Mouse (Mus musculus) midbrain, embryonic 13.5 days (tissue): ENCODE measurements around the gene Chtop. TPM values are rescaled to one million over a fixed set of nuclear protein-coding genes. Genes with fewer than 3 reads are reported as not detected.

Source experiments
- ATAC-seq: fragments of 200-750 bp; cut with Nextera tagmentation; 2 replicates; pipeline ENCODE4 v1.8.0; 2017; ENCODE audit warnings: mild to moderate bottlenecking, moderate TSS enrichment, moderate library complexity
- H3K27ac ChIP-seq: fragments of 300-500 bp; sonication (generic); 2 replicates; pipeline ENCODE4 v1.5.1; 2015; ENCODE audit warnings: inconsistent platforms, mild to moderate bottlenecking, moderate library complexity
- H3K27me3 ChIP-seq: fragments of 300-500 bp; sonication (generic); 2 replicates; pipeline ENCODE4 v1.6.1; 2015; ENCODE audit warnings: mild to moderate bottlenecking, inconsistent platforms
- H3K36me3 ChIP-seq: fragments of 300-500 bp; sonication (generic); 2 replicates; pipeline ENCODE4 v1.6.1; 2015; ENCODE audit warnings: mild to moderate bottlenecking, inconsistent platforms
- H3K4me1 ChIP-seq: fragments of 300-500 bp; sonication (generic); replicated peaks from 2 replicates; pipeline ENCODE4 v1.6.1; 2015; ENCODE audit warnings: inconsistent platforms
- H3K4me2 ChIP-seq: fragments of 300-500 bp; sonication (generic); replicated peaks from 2 replicates; pipeline ENCODE4 v1.6.1; 2015; ENCODE audit warnings: moderate library complexity, mild to moderate bottlenecking, inconsistent platforms
- H3K4me3 ChIP-seq: fragments of 300-500 bp; sonication (generic); replicated peaks from 2 replicates; pipeline ENCODE4 v1.5.1; 2015; ENCODE audit warnings: mild to moderate bottlenecking, inconsistent platforms
- H3K9ac ChIP-seq: fragments of 300-500 bp; sonication (generic); replicated peaks from 2 replicates; pipeline ENCODE4 v1.6.1; 2015; ENCODE audit warnings: mild to moderate bottlenecking, inconsistent platforms
- H3K9me3 ChIP-seq: fragments of 300-500 bp; sonication (generic); 2 replicates; pipeline ENCODE4 v1.6.1; 2016; ENCODE audit warnings: mild to moderate bottlenecking, inconsistent platforms
- WGBS: fragments of 180-500 bp; shearing (Covaris S2); methylation state at CpG from one replicate; pipeline ENCODE4 v1.1.7; 2015; 5-methylcytosine and 5-hydroxymethylcytosine counted together
- polyA plus RNA-seq: library from polyadenylated mRNA; unstranded; fragments of >200 nt; fragmentation: Nextera tagmentation; extraction: Ambion mirVana; gene quantifications from 2 replicates; pipeline ENCODE4 v1.2.1, GENCODE M21; 2015

Chtop gene
- polyA plus RNA-seq, 1 experiment from 2014 or later: 212 TPM

DNA sequence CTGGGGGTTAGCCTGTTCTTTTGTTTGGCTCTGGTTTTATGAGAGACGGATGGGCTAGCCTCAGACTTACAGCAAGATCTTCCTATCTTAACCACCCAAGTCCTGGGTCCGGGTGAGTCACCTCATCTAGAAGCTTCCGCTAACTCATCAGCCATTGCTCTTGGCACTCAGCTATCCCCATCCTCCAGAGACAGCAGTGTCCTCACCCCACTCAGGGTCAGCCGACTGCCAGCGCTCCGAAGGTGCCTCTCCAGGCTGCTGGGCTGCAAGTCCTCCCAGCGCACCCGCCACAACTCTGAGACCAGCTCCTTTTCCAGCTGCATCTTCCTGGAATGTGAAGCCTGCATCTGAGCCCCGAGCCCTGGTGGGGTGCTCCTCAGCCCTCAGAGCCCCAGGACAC is 49.6 kb downstream of the Chtop start:
- no peaks in the 10 kb centered on the region for H3K9me3 ChIP-seq
- no peaks in the 10 kb centered on the region for H3K36me3 ChIP-seq
- WGBS: 77% methylated on average over 9 of the region's 9 CpGs
- no peak overlapping the region for H3K4me2 ChIP-seq
- no peak overlapping the region for H3K4me3 ChIP-seq
- H3K27ac ChIP-seq: no peak overlapping the region
- no peak overlapping the region for H3K9ac ChIP-seq
- no peak for ATAC-seq
- H3K4me1 ChIP-seq: no peaks in the 10 kb centered on the region
- H3K27me3 ChIP-seq: peaks cover 42% of the 10 kb centered on the region

- Histone ChIP-seq H3K4me3 (no peak overlapping the region), H3K27ac (no peak overlapping the region), H3K9ac (no peak overlapping the region), H3K27me3 (no peaks in the 10 kb centered on the region), H3K4me1 (no peaks in the 10 kb centered on the region), H3K9me3 (no peaks in the 10 kb centered on the region), H3K36me3 (no peaks in the 10 kb centered on the region), H3K4me2 (no peak overlapping the region)
- 87% methylated on average over 14 of the region's 14 CpGs for whole genome bisulfite sequencing
- ATAC-seq: no peak
These were observed 54.4 kb downstream of the Chtop start for GRCm38 (mm10) chr3:90454931-90455330.

DNA sequence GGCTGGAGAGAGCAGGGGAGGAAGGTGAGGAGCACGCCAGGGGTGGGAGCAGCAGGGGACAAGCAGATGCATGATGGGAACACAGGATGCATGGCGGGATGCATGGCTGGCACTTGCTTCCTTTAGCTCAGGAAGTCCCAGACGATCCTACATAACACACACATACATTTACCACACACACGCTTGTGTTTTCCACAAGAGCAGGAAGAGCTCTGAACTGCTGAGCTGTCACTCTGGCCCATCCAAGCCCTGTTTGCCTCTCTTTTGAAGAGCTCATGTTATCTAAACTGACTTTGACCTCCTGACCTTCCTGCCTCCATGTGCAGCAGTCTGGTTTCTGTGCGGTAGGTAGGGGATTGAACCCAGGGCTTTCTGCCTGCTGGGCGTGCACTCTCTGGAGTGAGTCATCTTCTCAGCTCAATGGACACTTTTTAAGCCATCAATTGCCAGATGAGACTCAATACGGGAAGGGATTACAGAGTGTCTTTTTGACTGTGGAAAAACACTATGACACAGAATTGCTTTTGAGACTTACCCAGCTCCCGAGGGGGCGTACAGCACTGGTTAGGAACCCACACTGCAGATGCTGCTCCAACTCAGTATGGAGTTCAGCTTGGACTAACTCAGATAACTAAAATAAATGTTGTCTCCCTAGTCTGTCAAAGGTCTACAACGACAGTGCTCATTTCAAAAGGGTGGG is 57.8 kb downstream of the Chtop start:
- peaks cover 8% of the 10 kb centered on the region for H3K4me1 ChIP-seq
- no peak overlapping the region for H3K27ac ChIP-seq
- no peak overlapping the region for H3K9ac ChIP-seq
- H3K27me3 ChIP-seq: no peaks in the 10 kb centered on the region
- H3K4me2 ChIP-seq: peak overlapping the region; percentile 8; the same call in 1 of the 2 replicates
- WGBS: 52% methylated on average over 10 of the region's 10 CpGs
- ATAC-seq: no peak
- H3K9me3 ChIP-seq: no peaks in the 10 kb centered on the region
- H3K4me3 ChIP-seq: no peak overlapping the region
- H3K36me3 ChIP-seq: no peaks in the 10 kb centered on the region

GRCm38 (mm10) chr3:90450874-90451273 is 58.4 kb downstream of the Chtop start:
- 38% methylated on average over 12 of the region's 12 CpGs for WGBS
- Histone ChIP-seq H3K4me2 (peak overlapping the region; percentile 8; the same call in 1 of the 2 replicates), H3K36me3 (no peaks in the 10 kb centered on the region), H3K27me3 (no peaks in the 10 kb centered on the region), H3K27ac (no peak overlapping the region), H3K9me3 (no peaks in the 10 kb centered on the region), H3K4me1 (peaks cover 13% of the 10 kb centered on the region), H3K9ac (no peak overlapping the region), H3K4me3 (no peak overlapping the region)
- no peak for ATAC-seq

Other genes with a start within 250 kb of the Chtop start
- gene Dennd4b, start 244.3 kb downstream of the Chtop start, polyA plus RNA-seq: 5.9 and 6.6 TPM in 2 replicates
- 15.1 and 16.0 TPM in 2 replicates for gene Gatad2b, start 216.3 kb downstream of the Chtop start, polyA plus RNA-seq
- gene Slc27a3, start 119.6 kb downstream of the Chtop start, polyA plus RNA-seq: 20.2 and 21.8 TPM in 2 replicates
- gene Ints3, start 75.9 kb downstream of the Chtop start, polyA plus RNA-seq: 29.1 and 32.6 TPM in 2 replicates
- gene Npr1, start 43.6 kb downstream of the Chtop start, polyA plus RNA-seq: 1.8 and 2.4 TPM in 2 replicates
- 343 and 361 TPM in 2 replicates for gene Ilf2, start 33.4 kb downstream of the Chtop start, polyA plus RNA-seq
- gene Snapin, start 18.5 kb downstream of the Chtop start, polyA plus RNA-seq: 87.9 and 89.1 TPM in 2 replicates
- gene S100a1, start 4.9 kb upstream of the Chtop start, polyA plus RNA-seq: 4.7 and 6.9 TPM in 2 replicates
- gene S100a13, start 4.9 kb upstream of the Chtop start, polyA plus RNA-seq: 7.7 and 9.9 TPM in 2 replicates
- not detected in 2 replicates for gene S100a14, start 17.4 kb upstream of the Chtop start, polyA plus RNA-seq
- gene S100a16, start 27.8 kb upstream of the Chtop start, polyA plus RNA-seq: 33.7 and 39.5 TPM in 2 replicates
- not detected in 2 replicates for gene S100a3, start 51.1 kb upstream of the Chtop start, polyA plus RNA-seq
- not detected in 2 replicates for gene S100a2, start 80.7 kb upstream of the Chtop start, polyA plus RNA-seq
- gene Gm42674, start 92.4 kb upstream of the Chtop start, polyA plus RNA-seq: not detected in 2 replicates
- 0.83 and 1.1 TPM in 2 replicates for gene S100a4, start 94.3 kb upstream of the Chtop start, polyA plus RNA-seq
- gene S100a5, start 99.0 kb upstream of the Chtop start, polyA plus RNA-seq: not detected in 2 replicates
- 19.7 and 25.0 TPM in 2 replicates for gene S100a6, start 103.4 kb upstream of the Chtop start, polyA plus RNA-seq
- gene S100a7a, start 144.5 kb upstream of the Chtop start, polyA plus RNA-seq: not detected in 2 replicates
- 2.8 and 4.7 TPM in 2 replicates for gene S100a8, start 159.5 kb upstream of the Chtop start, polyA plus RNA-seq
- 2.4 and 2.7 TPM in 2 replicates for gene S100a9, start 186.2 kb upstream of the Chtop start, polyA plus RNA-seq
- not detected in 2 replicates for gene Pglyrp4, start 217.4 kb upstream of the Chtop start, polyA plus RNA-seq